Mouse (Mus musculus) adrenal gland, postnatal 4 days (tissue): Measurements from ENCODE around the gene Gc. TPM values are rescaled to one million over a fixed set of nuclear protein-coding genes. Genes with fewer than 3 reads are reported as not detected.

Source experiments
- DNase-seq, 2 experiments: peaks; one replicate each; pipeline ENCODE4 v3.0.0; 2021 to 2022; ENCODE audit warnings: low spot score in 2 of 2, mixed read lengths in 2 of 2
- long read RNA-seq, 2 experiments: library from polyadenylated mRNA; stranded (forward); transcript quantifications; one replicate each; pipeline ENCODE4 v2.0.0; 2021
- total RNA-seq, 2 experiments: library from RNA; stranded (reverse); gene quantifications; 2 replicates each; pipeline ENCODE4 v1.2.3; 2021

The Gc gene
- total RNA-seq = 100 to 1,000 TPM in 1 of 2 experiments, 1 to 10 TPM in 1; 8.5 to 281 TPM
- long read RNA-seq, experiment 1, transcript Gc-201 (13 exons, 1,801 nt) = major isoform, 303 of 324 reads
- long read RNA-seq, experiment 1, partial matches to known transcripts = 11 of 324 reads
- long read RNA-seq, experiment 1, other reads (novel, unspliced or antisense) = 10 of 324 reads
- long read RNA-seq, experiment 2, transcript Gc-201 (13 exons, 1,801 nt) = major isoform, 8 of 8 reads
- long read RNA-seq, experiment 2, partial matches to known transcripts = 0 of 8 reads
- long read RNA-seq, experiment 2, other reads (novel, unspliced or antisense) = 0 of 8 reads

DNA sequence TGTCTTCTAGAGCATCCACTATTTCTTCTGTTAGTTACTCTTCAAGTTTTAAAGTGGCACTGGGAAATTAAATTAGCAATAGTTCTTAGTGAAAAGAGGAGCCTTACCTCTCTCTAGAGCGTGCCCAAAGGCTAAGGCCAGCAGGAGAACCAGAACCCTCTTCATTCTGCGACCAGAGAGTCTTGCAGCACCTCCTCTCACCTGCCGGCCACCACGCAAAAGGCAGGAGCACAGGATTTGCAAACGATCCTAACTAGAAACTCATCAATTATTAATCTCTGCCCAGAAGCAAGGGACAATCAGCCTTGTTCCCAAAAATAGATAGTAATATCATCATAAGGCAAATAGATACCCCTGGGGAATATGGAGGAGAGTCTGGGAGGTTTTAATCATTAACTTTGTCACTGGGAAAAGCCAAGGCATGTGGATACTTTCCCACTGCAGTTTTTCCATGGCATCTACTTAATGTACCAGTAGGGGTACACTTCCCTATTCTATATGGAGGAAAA, at the start of gene Gc:
Gene Gc, minus strand, starts transcription at position 345 of the 509 bp plus-strand sequence.
- DNase-seq = no peak

DNA sequence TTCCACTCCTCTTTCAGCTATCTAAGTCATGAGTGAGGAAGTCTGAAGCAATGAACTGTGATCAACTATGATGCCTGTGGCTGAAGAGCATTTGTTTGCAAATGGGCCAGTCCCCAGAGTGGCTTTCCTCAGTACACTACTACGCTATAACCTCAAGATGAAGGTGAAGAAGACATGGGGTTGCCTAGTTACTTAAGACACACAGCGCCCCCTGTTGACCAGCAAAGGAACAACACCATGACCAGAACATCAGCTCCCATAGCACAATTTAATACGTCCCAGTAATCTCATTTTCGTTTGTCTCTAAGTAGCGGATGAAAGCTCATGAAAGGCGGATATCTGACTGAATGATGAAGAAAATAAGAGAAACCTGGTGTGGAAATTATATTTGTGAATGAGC, 42.5 kb upstream of the Gc start:
- DNase-seq = peak in 1 of 2 experiments; percentile 7

DNA sequence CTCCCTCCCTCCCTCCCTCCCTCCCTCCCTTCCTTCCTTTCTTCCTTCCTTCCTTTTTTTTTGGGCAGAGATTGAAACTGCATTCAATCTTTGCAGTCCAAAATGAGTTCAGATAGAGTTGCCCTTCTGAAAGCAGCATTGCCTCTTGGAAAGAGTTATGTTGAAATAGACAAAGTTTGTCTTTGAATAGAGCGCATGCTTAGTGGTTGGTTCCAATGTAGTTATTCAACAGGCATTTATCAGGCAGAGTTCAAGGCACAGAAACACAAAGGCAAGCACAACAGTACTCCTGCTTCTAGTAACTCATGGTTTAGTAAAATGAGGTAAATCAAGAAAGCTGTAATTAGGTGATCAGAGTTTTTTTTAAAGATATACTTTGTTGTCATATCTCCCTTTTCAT, 34.9 kb upstream of the Gc start:
- DNase-seq = no peak

DNA sequence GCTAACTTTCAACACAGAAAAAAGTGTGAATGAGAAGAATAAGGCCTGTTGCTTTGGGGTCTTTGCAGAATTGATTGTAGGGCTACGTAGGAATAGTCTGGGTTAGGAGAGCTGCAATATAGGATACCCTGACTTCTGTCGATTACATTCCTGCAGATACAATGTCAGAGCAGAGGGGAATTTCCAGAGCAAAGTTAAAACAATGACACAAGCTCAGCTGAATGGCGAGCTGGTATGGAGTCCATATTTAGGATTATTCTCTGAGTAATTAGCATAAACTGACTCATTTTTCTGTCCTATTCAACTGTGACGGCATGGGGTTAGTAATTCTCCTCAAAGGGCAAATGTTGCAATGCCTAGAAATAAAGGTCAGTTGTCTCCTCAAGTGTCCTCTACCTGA, 12.8 kb upstream of the Gc start:
- DNase-seq = no peak

DNA sequence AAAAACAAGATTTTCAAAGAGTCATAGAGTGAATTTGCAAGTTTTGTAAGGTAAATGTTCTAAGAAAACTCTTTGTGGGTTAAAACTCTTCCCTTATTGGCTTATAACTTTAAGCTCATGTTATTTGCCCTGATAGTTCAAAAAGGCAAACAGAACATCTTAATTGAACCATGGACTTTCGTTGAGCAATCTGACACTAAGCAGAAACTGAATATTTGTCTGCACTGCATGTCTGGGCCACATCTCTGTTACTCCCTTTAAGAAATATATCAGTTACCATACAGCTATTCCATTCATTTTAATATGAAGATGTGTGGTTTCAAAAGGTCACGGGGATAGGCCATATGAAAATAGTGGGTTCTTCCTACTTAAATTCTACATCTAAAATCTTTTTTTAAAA, 10.2 kb upstream of the Gc start:
- no peak for DNase-seq

DNA sequence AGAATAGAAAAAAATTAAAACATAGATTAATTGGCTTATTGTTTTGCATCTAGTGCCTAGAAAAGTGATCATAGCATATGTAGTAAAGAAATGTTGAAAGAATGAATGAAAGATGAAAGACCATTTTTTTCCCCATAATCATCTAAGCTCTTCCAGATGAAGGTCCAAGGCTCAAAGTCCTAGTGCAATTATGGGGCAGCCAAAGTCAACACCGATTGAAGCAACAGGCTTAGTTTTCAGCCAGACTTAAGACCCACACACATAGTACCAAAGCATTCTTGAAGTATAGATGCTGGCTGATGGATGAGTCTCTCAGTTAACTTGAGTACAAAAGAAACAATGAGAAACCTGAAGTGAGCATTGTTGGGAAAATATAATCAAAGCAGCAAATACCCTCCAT, 9.3 kb upstream of the Gc start:
- DNase-seq = no peak

DNA sequence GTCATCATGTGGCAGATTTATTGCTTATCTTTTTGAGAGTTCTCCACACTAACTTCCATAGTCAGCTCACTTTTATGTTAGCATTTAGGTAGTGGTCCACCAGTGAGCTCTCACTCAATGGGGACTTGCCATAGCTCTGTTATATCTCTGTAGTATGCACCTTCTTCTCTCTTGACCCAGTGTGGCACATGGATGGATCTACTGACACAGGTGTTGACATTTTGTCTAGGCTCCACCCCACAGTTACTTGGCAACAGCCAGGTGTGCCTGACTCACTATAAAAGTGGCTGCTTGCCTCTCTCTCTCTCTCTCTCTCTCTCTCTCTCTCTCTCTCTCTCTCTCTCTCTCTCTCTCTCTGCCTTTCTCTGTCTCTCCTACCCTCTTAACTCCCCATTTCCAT, 8.6 kb upstream of the Gc start:
- DNase-seq = no peak

DNA sequence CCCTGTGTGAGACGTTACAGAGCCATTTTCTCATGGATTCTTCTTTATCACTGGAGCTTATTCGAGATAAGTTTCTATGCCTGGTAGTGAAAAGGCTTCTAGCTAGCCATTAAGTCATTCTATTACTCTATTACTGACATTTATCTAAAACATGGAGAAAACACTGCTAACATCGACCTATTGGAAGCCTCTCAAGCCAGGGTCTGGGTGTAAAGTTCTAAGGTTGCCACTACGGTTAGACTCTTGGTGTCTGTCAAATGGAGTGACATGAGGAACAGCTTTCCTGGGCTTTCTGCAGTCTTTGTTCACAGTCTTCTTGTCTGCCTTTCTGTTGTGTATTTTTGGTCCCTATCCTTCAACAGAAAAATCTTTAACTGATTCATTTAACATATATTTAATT, 4.1 kb upstream of the Gc start:
- no peak for DNase-seq

DNA sequence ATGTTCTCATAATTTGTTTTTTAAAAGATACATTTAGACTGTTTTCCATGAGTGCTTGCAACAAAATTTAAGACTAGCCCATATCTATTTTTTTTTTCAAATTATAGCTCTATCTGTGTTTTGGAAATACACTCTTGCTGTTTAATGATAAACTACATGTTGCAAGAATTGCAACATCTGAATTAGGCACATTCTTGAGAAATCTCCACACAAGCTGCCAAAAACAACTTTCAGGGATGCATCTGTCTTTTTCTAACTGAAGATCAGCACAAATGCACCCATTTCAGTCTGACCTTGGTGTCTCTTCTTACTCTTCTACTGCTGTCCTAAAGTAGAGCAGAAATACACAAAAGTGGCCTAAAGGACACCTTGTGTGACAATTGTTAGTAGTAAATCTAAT, 1.9 kb upstream of the Gc start:
- DNase-seq = no peak

DNA sequence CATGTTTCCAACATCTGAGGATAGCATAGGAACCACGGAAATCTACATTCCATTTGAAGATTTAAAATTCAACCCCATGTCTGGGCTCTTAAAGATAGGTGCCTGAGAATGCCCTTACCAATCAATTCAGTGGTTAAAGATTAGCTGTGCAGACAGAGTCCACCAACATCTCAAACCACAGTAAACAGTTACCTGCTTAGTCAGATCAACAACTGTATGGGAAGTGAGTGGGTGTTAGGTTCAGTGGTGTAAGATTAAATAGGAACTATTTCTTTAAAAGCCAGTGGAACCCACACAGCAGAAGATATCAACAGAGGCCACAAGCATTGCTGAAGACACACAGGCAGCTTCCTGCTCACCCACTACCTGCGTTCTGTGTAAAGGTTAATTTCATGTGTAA, 1.3 kb upstream of the Gc start:
- no peak for DNase-seq

DNA sequence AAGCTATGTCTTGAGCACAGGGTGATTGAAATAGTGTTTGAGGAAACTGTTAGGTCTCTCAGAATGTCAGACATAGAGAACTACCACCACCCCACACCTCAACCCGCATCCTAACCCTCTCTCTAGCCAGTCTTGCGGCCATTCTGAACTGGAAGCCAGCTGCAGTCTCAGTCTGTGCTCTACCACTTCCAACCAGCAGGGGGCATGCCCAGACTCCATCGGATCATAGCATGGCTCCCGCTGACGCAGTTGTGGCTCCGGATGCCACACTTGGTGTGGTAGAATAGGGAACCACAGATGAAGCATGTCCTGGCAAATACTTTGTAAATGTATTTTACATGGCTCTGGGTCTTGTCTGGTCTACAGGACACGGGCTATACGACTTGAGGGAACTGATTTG, 2.2 kb downstream of the Gc start:
- DNase-seq = peak; percentile 9 to 21

DNA sequence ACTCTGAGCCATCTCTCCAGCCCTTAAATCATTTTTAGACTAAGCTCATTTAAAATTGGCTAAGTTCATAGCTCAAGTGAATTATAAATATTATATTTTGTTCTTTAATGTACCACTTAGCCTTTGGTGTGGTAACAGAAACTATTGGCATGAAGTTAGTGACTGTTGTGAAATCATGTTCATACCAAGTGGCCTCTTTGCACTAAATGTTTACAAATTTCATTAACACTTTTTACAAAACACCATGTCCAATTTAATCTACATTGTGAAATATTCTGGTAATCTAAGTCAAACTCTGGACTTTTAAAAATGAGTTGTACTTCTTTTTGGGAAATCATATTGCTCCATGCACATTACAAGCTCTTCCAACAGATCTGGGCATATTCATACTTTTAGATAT, 6.9 kb downstream of the Gc start:
- DNase-seq = no peak

DNA sequence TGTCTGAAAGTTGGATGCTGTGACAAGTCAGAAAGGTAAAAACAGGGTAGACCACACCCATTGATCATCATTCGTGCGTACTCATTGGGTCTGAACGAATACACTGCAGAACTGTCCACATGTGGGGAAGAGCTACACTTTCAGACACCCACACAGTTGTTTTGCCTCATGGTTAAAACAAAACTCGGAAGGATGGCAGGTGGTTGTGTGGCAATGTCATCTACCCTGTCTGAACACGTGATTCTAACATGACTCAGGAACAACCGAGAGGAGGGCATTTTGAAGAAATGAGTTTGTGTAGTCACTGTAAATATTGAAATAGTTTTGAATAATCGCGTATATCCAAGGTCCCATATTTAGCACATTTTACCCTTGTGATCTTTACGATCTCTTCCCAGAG, 8.4 kb downstream of the Gc start:
- no peak for DNase-seq

DNA sequence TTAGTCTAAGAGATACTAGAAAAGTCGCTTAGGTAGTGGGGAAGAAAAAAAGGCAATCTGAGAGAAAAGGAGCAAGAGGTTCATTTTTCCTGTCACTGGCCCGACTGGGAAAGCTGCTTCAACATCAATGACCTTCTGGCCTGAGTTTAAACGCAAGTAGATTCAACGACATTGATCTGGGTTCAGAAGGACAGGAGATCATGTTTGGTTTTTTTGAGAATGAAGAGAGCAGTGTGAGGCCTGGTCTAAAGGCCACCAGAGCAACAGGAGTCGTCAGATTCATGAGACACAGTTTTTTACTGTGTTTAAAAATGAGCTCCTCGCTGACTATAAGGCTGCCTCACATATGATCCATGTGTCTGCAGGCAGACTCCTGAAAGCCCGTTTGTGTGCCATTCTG, 9.7 kb downstream of the Gc start:
- no peak for DNase-seq

DNA sequence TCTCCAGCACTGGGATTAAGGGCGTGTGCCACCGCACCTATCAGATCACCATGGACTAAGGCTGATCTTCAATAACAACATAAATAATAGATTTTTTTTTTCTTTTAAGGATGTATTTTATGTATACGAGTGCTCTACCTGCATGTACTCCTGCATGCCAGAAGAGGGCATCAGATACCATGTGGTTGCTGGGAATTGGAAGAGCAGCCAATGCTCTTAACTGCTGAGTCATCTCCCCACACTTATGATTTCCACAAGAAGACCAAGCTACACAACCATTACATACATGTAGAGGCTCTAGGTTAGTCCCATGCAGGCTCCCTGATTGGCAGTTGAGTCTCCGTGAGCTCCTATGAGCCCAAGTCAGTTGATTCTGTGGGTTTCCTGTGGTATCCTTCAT, 13.3 kb downstream of the Gc start:
- no peak for DNase-seq

DNA sequence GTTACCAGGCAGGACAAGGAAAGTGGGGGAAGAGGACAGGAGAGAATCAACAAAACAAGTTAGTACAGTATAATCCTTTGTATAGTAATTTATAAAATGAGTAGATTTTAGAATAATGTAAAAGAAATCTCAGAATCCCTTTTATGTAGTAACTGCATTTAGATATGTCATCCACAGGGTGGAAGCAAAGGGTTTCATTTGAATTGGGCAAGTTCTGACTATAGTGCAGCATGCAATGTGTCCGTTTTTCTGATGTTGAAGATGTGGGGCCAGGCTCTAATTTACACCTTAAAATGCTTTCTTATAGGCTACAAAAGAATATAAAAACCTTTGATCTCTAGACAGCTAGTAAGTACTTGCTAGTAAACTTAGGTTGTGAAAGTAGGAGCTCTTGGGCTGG, 46.2 kb downstream of the Gc start:
- DNase-seq = no peak

DNA sequence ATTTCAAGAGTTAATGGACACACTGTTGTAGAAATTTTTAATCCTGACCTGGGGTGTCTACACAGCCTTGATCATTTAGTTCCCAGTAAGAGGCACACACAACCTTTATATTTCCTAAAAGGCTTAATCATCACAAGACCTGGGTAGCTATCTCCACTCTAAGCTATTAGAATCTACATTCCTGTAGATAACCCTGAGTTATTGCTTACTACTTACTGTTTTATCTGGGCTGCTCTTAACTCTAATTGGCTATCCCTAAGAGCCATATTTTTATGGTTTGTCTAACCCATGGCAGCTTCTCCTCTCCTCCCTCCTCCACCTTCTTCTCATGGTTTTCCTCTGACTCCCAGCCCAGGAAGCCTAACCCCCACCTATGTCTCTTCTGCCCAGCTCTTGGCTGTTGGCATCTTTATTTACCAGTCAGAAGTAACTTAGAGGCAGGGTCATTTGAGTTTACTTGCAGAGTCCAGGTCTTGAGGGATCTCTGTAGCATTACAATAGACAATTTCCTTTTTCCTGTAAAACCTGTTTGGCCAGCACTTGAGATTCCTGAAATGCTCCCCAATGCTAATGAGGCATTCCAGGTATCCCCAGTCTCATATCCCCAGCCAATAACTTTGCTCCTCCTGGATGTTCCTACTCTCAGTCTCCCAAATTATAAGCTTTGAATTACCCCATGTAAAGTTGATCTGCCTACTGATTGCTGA, 50.2 kb downstream of the Gc start:
- no peak for DNase-seq

DNA sequence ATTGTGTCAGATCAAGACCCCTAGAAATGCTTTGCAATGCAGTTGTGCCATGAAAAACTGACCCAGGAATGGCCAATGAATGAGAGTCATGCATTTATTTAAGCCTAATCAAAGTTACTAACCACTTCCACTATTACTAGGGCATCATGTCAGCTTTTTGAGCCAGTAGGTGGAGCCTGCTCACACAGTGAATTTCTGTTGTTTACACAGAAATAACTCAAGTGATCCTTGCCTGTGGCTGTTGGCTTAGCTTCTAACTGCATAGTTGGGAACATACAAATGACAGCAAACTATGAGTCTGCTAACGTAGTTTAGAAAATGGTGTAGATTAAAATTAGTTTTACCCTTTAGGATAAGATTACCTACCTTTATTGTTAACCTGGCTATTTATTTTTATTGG, 52.6 kb downstream of the Gc start:
- no peak for DNase-seq

DNA sequence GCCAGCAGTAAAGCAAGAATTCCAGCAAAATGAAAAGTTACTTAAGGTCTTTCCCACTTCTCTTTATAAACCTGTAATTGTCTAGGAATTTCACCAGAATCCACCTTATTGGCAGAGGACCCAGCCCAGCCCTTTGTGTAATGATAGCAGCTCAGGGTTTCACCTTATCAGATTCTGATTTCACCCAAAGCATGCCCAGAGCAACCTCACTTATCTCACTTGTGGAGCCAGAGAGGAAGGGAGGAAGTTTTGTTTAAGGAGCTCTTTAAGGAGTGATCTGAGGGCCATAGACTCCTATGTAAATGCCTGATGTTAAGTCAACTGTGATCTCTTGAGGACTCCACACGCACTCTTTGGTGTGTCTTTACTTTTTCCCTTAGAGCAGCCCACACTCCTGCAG, 67.3 kb downstream of the Gc start:
- DNase-seq = no peak

DNA sequence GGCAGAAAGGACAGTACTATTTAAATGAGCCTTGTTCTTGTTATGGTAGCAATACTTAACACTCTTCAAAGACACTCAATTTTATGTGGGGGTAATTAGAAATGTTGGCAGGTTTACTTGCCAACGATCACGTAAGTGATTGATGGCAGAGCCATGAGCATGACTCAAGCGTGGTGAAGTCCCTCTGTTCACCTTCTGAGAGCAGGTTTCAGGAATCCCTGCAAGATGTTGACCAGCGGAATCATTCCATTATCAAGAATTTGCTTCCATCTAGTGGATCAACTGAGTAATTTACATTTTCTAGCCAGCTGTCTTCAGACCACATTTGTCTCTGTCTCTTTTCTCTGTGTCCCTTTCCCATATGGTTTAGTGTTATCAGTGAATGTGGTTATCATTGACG, 73.5 kb downstream of the Gc start:
- no peak for DNase-seq

DNA sequence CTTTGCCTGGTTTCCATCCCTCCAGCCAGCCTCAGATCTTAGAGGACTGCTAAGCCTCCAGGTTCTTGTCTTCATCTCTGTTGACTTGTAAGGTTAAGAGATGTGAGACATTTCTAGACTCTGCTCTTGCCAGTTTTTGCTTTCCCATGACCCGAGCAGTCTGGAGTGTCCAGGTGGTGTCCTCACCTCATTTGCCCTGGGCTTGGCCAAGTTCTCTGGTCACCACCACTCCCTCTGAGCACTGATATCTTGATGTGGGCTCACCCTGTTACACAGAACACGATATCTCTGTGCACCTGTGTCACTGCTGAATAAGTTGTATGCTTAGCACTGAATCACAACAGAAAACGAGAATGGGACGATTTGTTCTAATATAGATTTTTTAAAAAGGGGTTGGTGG, 76.4 kb downstream of the Gc start:
- DNase-seq = no peak

DNA sequence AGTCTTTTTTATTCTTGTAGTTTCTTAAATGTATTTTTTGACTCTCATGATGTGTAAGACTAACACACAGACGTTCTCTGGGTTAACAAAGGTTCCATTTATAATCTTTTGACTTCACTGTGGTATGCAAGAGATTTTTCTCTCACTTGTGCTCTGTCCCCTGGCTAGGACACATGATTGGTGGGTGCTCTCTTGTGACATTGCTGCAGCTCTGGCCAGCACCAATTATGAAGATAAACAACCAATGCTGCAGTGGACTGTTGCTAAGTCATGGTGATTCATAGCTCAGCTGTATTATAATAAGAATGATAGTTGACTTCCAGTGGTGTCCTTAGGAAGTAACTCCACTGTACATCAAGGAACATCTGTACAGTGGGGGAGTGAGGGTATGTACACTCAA, 87.6 kb downstream of the Gc start:
- no peak for DNase-seq
